Mouse (Mus musculus): ENCODE measurements around the gene Ankrd34a.
A peak's percentile ranks its signal among the peaks of the same experiment; 100 is the strongest.

Gene Ankrd34a

GRCm38 (mm10) chr3:96570643-96571042 lies 25.8 kb upstream of the Ankrd34a start:
- H3K27me3 ChIP-seq (ENCODE audit: control insufficient read depth, insufficient read depth, low read length, poor library complexity, severe bottlenecking): no peaks in the 10 kb centered on the region
- no peaks in the 10 kb centered on the region for H3K36me3 ChIP-seq (ENCODE audit: control insufficient read depth, insufficient read depth, low read length, poor library complexity, severe bottlenecking)
- DNase-seq (ENCODE audit: low read depth, low spot score): no peak

GRCm38 (mm10) chr3:96571336-96571735 lies 25.1 kb upstream of the Ankrd34a start:
- Histone ChIP-seq H3K27me3 (ENCODE audit: control insufficient read depth, insufficient read depth, low read length, poor library complexity, severe bottlenecking) (no peaks in the 10 kb centered on the region), H3K36me3 (ENCODE audit: control insufficient read depth, insufficient read depth, low read length, poor library complexity, severe bottlenecking) (no peaks in the 10 kb centered on the region)
- no peak for DNase-seq (ENCODE audit: low read depth, low spot score)

- no peak for DNase-seq (ENCODE audit: low read depth, low spot score)
- H3K27me3 ChIP-seq (ENCODE audit: control insufficient read depth, insufficient read depth, low read length, poor library complexity, severe bottlenecking): no peaks in the 10 kb centered on the region
- H3K36me3 ChIP-seq (ENCODE audit: control insufficient read depth, insufficient read depth, low read length, poor library complexity, severe bottlenecking): no peaks in the 10 kb centered on the region
Measured at GRCm38 (mm10) chr3:96571896-96572698, 24.3 kb upstream of the Ankrd34a start.

- Histone ChIP-seq H3K36me3 (ENCODE audit: control insufficient read depth, insufficient read depth, low read length, poor library complexity, severe bottlenecking) (no peaks in the 10 kb centered on the region), H3K27me3 (ENCODE audit: control insufficient read depth, insufficient read depth, low read length, poor library complexity, severe bottlenecking) (no peaks in the 10 kb centered on the region)
- DNase-seq (ENCODE audit: low read depth, low spot score): no peak
Measured at GRCm38 (mm10) chr3:96573611-96574511, 22.6 kb upstream of the Ankrd34a start.

GRCm38 (mm10) chr3:96575272-96575984 lies 21.0 kb upstream of the Ankrd34a start:
- DNase-seq (ENCODE audit: low read depth, low spot score): no peak
- no peaks in the 10 kb centered on the region for H3K27me3 ChIP-seq (ENCODE audit: control insufficient read depth, insufficient read depth, low read length, poor library complexity, severe bottlenecking)
- H3K36me3 ChIP-seq (ENCODE audit: control insufficient read depth, insufficient read depth, low read length, poor library complexity, severe bottlenecking): no peaks in the 10 kb centered on the region

- H3K27me3 ChIP-seq (ENCODE audit: control insufficient read depth, insufficient read depth, low read length, poor library complexity, severe bottlenecking): no peaks in the 10 kb centered on the region
- no peak for DNase-seq (ENCODE audit: low read depth, low spot score)
Measured at GRCm38 (mm10) chr3:96576005-96576658, 20.3 kb upstream of the Ankrd34a start.

GRCm38 (mm10) chr3:96576690-96577541 lies 19.5 kb upstream of the Ankrd34a start, which contains the start of gene Gm16253:
TSS of gene Gm16253 (plus strand) at chr3:96576984.
- no peaks in the 10 kb centered on the region for H3K27me3 ChIP-seq (ENCODE audit: control insufficient read depth, insufficient read depth, low read length, poor library complexity, severe bottlenecking)
- H3K36me3 ChIP-seq (ENCODE audit: control insufficient read depth, insufficient read depth, low read length, poor library complexity, severe bottlenecking): no peaks in the 10 kb centered on the region
- DNase-seq (ENCODE audit: low read depth, low spot score): peak; percentile 92

More at GRCm38 (mm10) chr3:96576005-96576658, 20.3 kb upstream of the Ankrd34a start:
- H3K36me3 ChIP-seq (ENCODE audit: control insufficient read depth, insufficient read depth, low read length, poor library complexity, severe bottlenecking): no peaks in the 10 kb centered on the region

- no peaks in the 10 kb centered on the region for H3K36me3 ChIP-seq (ENCODE audit: control insufficient read depth, insufficient read depth, low read length, poor library complexity, severe bottlenecking)
- no peak for DNase-seq (ENCODE audit: low read depth, low spot score)
- no peaks in the 10 kb centered on the region for H3K27me3 ChIP-seq (ENCODE audit: control insufficient read depth, insufficient read depth, low read length, poor library complexity, severe bottlenecking)
Measured at GRCm38 (mm10) chr3:96577566-96577965, 18.9 kb upstream of the Ankrd34a start.

- no peak for DNase-seq (ENCODE audit: low read depth, low spot score)
- Histone ChIP-seq H3K27me3 (ENCODE audit: control insufficient read depth, insufficient read depth, low read length, poor library complexity, severe bottlenecking) (no peaks in the 10 kb centered on the region), H3K36me3 (ENCODE audit: control insufficient read depth, insufficient read depth, low read length, poor library complexity, severe bottlenecking) (no peaks in the 10 kb centered on the region)
Measured at GRCm38 (mm10) chr3:96578561-96579238, 17.7 kb upstream of the Ankrd34a start.

GRCm38 (mm10) chr3:96579239-96579750 lies 17.1 kb upstream of the Ankrd34a start:
- DNase-seq (ENCODE audit: low read depth, low spot score): no peak
- Histone ChIP-seq H3K36me3 (ENCODE audit: control insufficient read depth, insufficient read depth, low read length, poor library complexity, severe bottlenecking) (no peaks in the 10 kb centered on the region), H3K27me3 (ENCODE audit: control insufficient read depth, insufficient read depth, low read length, poor library complexity, severe bottlenecking) (no peaks in the 10 kb centered on the region)

- Histone ChIP-seq H3K36me3 (ENCODE audit: control insufficient read depth, insufficient read depth, low read length, poor library complexity, severe bottlenecking) (no peaks in the 10 kb centered on the region), H3K27me3 (ENCODE audit: control insufficient read depth, insufficient read depth, low read length, poor library complexity, severe bottlenecking) (no peaks in the 10 kb centered on the region)
- DNase-seq (ENCODE audit: low read depth, low spot score): peak; percentile 97
Measured at GRCm38 (mm10) chr3:96579885-96580454, 16.5 kb upstream of the Ankrd34a start.

- H3K36me3 ChIP-seq (ENCODE audit: control insufficient read depth, insufficient read depth, low read length, poor library complexity, severe bottlenecking): no peaks in the 10 kb centered on the region
- DNase-seq (ENCODE audit: low read depth, low spot score): no peak
Measured at GRCm38 (mm10) chr3:96581141-96581540, 15.3 kb upstream of the Ankrd34a start.

More at GRCm38 (mm10) chr3:96581141-96581540, 15.3 kb upstream of the Ankrd34a start:
- no peaks in the 10 kb centered on the region for H3K27me3 ChIP-seq (ENCODE audit: control insufficient read depth, insufficient read depth, low read length, poor library complexity, severe bottlenecking)

All from splenic B cell, adult 2 months (primary cell).